Comparison of ENCODE assay signal across 8 mouse cellular contexts in the genomic region with DNA sequence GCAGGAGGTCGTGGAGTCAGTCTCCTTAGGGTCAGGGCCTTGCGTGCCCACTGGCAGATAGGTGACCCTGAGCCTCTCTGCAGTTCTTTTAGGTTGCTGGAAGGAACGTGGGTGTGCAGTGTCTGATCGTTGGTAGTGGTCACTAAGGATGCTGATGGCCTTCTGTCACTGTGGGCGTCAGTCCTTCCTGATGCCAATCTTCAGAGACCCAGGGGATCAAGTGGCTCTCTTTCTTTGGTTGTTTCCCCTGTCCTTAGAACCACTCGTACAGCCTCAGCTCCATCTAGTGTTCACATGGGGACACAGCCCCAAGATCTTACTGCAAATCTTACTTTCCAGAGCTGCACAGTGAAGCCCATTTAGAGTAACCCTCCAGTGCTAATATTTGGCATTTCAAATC. TPM values are rescaled to one million over a fixed set of nuclear protein-coding genes. Genes with fewer than 3 reads are reported as not detected.
DNase-seq lines count a peak whose midpoint lies in the region.

No protein-coding gene starts in this region.

- intact Hi-C loops in heart, postnatal 14 days (cut with DNase I) = loop anchor here (1.0 to 2.0 kb wide), 2 partner anchors 198 to 243 kb away; a partner anchor contains a TSS

- DNase-seq in adrenal gland, postnatal 10 days = peak; percentile 50
- DNase-seq in adrenal gland, adult 8-10 months = no peak
- DNase-seq in R1 (ENCODE audit: low read depth, low spot score) = peak; percentile 70
- peak; percentile 76 for DNase-seq in embryo, embryonic 10.5 days (ENCODE audit: low spot score)
- DNase-seq in heart, postnatal 14 days = peak; percentile 52 to 67
- DNase-seq in large intestine, adult 2 months (ENCODE audit: low read depth, low spot score) = peak; percentile 14
- peak; percentile 68 for DNase-seq in lung, postnatal 14 days
- peak; percentile 79 for DNase-seq in retina, embryonic 14.5 days (ENCODE audit: low spot score)

- WGBS in large intestine, adult 2 months = 36% methylated on average over 6 of the region's 6 CpGs

RNA-seq across cellular contexts. Expression of a gene that starts 49.1 kb away (rescaled TPM):
- total RNA-seq in adrenal gland, postnatal 10 days (2021) = 10 to 100 TPM in 1 of 2 experiments, 1 to 10 TPM in 1; 5.4 to 10.7 TPM
- 1 to 10 TPM; 1.7 to 8.6 (median 5.1) TPM for total RNA-seq in adrenal gland, adult 8-10 months (2022)
- 1 to 10 TPM; 3.2 to 4.2 TPM for total RNA-seq in heart, postnatal 14 days (2021)
- 0.98 and 1.3 TPM in 2 replicates for polyA plus RNA-seq in large intestine, adult 2 months (2012; rRNA removed)
